Mouse (Mus musculus) ES-Bruce4 (cell line): Measurements from ENCODE around the gene Nxpe3.

Experiments
- CTCF ChIP-seq: IDR thresholded peaks from one replicate; pipeline ENCODE4 v1.8.1; 2011; ENCODE audit warnings: low read depth, low read length
- EP300 ChIP-seq: IDR thresholded peaks from 2 replicates; pipeline ENCODE4 v1.6.1; 2011; ENCODE audit warnings: low read depth, low read length; ENCODE audit not compliant: insufficient read depth
- POLR2A ChIP-seq: IDR thresholded peaks from one replicate; pipeline ENCODE4 v1.8.1; 2011; ENCODE audit warnings: low read length; ENCODE audit not compliant: insufficient read depth

GRCm38 (mm10) chr16:55809779-55810514 is 85.1 kb downstream of the Nxpe3 start:
- TF ChIP-seq CTCF (no peak), POLR2A (no peak), EP300 (no peak)
